Mouse (Mus musculus) cortical plate, adult 2 months (tissue): ENCODE results near the gene B3gntl1.
A peak's percentile ranks its signal among the peaks of the same experiment; 100 is the strongest.

Experiments
- CTCF ChIP-seq: fragments of 200-500 bp; IDR thresholded peaks from 2 replicates; pipeline ENCODE4 v1.5.1; 2011; ENCODE audit warnings: mild to moderate bottlenecking, control low read depth, low read length; ENCODE audit not compliant: insufficient read depth; ENCODE audit errors: extremely low read depth
- POLR2A ChIP-seq: fragments of 200-500 bp; IDR thresholded peaks from 2 replicates; pipeline ENCODE4 v1.6.1; 2011; ENCODE audit warnings: mild to moderate bottlenecking, low read length, control low read depth; ENCODE audit not compliant: insufficient read depth; ENCODE audit errors: extremely low read depth

GRCm38 (mm10) chr11:121702111-121702894, 29.4 kb upstream of the B3gntl1 start:
- TF ChIP-seq CTCF (no peak), POLR2A (peak; percentile 30; the same call in 1 of the 2 replicates)
